8 mouse cellular contexts compared by ENCODE assay signal in genomic region chr19:42380981-42381373, GRCm38 (mm10). TPM values are rescaled to one million over a fixed set of nuclear protein-coding genes. Genes with fewer than 3 reads are reported as not detected.
A peak's percentile ranks its signal among the peaks of the same experiment; 100 is the strongest.
DNase-seq lines count a peak whose midpoint lies in the region; ATAC-seq lines count a peak whose summit lies in the region.

No protein-coding gene starts in this region.

- no peaks in the 10 kb centered on the region for H3K4me1 ChIP-seq in kidney, embryonic 14.5 days (ENCODE audit: control insufficient read depth, insufficient read depth, low read length)
- H3K4me1 ChIP-seq in hindbrain, embryonic 11.5 days (replicated peaks; ENCODE audit: control insufficient read depth, insufficient read depth, low read length) = 0 out of 2 replicates have a peak, but pooled peaks cover 4% of the 10 kb centered on the region
- H3K4me1 ChIP-seq in midbrain, embryonic 16.5 days (ENCODE audit: control insufficient read depth, insufficient read depth, low read length) = peaks cover 21% of the 10 kb centered on the region

- peak overlapping the region; percentile 17; the same call in 1 of the 2 replicates for H3K4me3 ChIP-seq in kidney, embryonic 14.5 days (ENCODE audit: low read length)
- peak overlapping the region; percentile 35 for H3K4me3 ChIP-seq in hindbrain, embryonic 11.5 days (ENCODE audit: low read depth, low read length)
- peak overlapping the region; percentile 15 for H3K4me3 ChIP-seq in midbrain, embryonic 16.5 days (ENCODE audit: low read depth, low read length)

- H3K4me2 ChIP-seq in kidney, embryonic 14.5 days (replicated peaks; ENCODE audit: low read depth, low read length) = peak overlapping the region; percentile 37
- peak overlapping the region; percentile 64 for H3K4me2 ChIP-seq in hindbrain, embryonic 11.5 days (replicated peaks; ENCODE audit: low read depth, low read length)
- peak overlapping the region; percentile 50 for H3K4me2 ChIP-seq in midbrain, embryonic 16.5 days (ENCODE audit: low read length)

- H3K27ac ChIP-seq in kidney, embryonic 14.5 days (ENCODE audit: low read depth, low read length) = no peak overlapping the region
- H3K27ac ChIP-seq in hindbrain, embryonic 11.5 days (ENCODE audit: low read depth, low read length) = no peak overlapping the region; the same call in 1 of the 2 replicates
- peak overlapping the region; percentile 80 for H3K27ac ChIP-seq in midbrain, embryonic 16.5 days (ENCODE audit: low read length)

- no peaks in the 10 kb centered on the region for H3K36me3 ChIP-seq in kidney, embryonic 14.5 days (ENCODE audit: control insufficient read depth, insufficient read depth, low read length)
- no peaks in the 10 kb centered on the region for H3K36me3 ChIP-seq in hindbrain, embryonic 11.5 days (ENCODE audit: control insufficient read depth, insufficient read depth, low read length)
- no peaks in the 10 kb centered on the region for H3K36me3 ChIP-seq in midbrain, embryonic 16.5 days (ENCODE audit: control insufficient read depth, insufficient read depth, low read length)

- H3K27me3 ChIP-seq in kidney, embryonic 14.5 days (ENCODE audit: control insufficient read depth, insufficient read depth, low read length) = peaks cover 18% of the 10 kb centered on the region
- H3K27me3 ChIP-seq in hindbrain, embryonic 11.5 days (ENCODE audit: control insufficient read depth, insufficient read depth, low read length) = peaks cover 4% of the 10 kb centered on the region; the same call in 1 of the 2 replicates
- H3K27me3 ChIP-seq in midbrain, embryonic 16.5 days (ENCODE audit: control insufficient read depth, insufficient read depth, low read depth, low read length) = peaks cover 3% of the 10 kb centered on the region; the same call in 1 of the 2 replicates

- H3K9me3 ChIP-seq in kidney, embryonic 14.5 days (ENCODE audit: control insufficient read depth, low read length) = no peaks in the 10 kb centered on the region
- no peaks in the 10 kb centered on the region for H3K9me3 ChIP-seq in hindbrain, embryonic 11.5 days (ENCODE audit: control insufficient read depth, low read length)
- no peaks in the 10 kb centered on the region for H3K9me3 ChIP-seq in midbrain, embryonic 16.5 days (replicated peaks; ENCODE audit: control insufficient read depth, low read length, poor library complexity, severe bottlenecking)

- WGBS in kidney, embryonic 14.5 days = under 1% methylated on average over 13 of the region's 13 CpGs
- WGBS in hindbrain, embryonic 11.5 days = 0% methylated on average over 13 of the region's 13 CpGs
- WGBS in midbrain, embryonic 16.5 days = 4% methylated on average over 13 of the region's 13 CpGs

- H3K9ac ChIP-seq in kidney, embryonic 14.5 days (ENCODE audit: low read depth, low read length) = no peak overlapping the region
- H3K9ac ChIP-seq in hindbrain, embryonic 11.5 days (ENCODE audit: low read depth, low read length) = peak overlapping the region; percentile 47
- peak overlapping the region; percentile 32 for H3K9ac ChIP-seq in midbrain, embryonic 16.5 days (ENCODE audit: low read depth, low read length)

- DNase-seq in kidney, adult 18-20 months = no peak
- DNase-seq in embryo, embryonic 10.5 days (ENCODE audit: low spot score) = peak; percentile 71
- DNase-seq in hindbrain, embryonic 11.5 days (ENCODE audit: low spot score) = peak; percentile 66
- no peak for DNase-seq in frontal cortex, postnatal 10 days (ENCODE audit: low spot score in 2 of 2)
- DNase-seq in urinary bladder, postnatal 36 days (ENCODE audit: low spot score in 2 of 2) = no peak
- no peak for DNase-seq in urinary bladder, postnatal 10 days (ENCODE audit: low spot score)

- ATAC-seq in kidney, embryonic 14.5 days (ENCODE audit: low FRiP score, low TSS enrichment) = no peak
- peak; percentile 73 for ATAC-seq in hindbrain, embryonic 11.5 days (ENCODE audit: low FRiP score)
- peak; percentile 44; the same call in 1 of the 2 replicates for ATAC-seq in midbrain, embryonic 16.5 days

RNA-seq across cellular contexts. Expression of gene Crtac1, which starts 50.6 kb away (rescaled TPM):
- 5.7 and 6.3 TPM in 2 replicates for polyA plus RNA-seq in kidney, embryonic 14.5 days (2014; fragmentation: Nextera tagmentation; extraction: Ambion mirVana)
- polyA plus RNA-seq in hindbrain, embryonic 11.5 days (2014; fragmentation: Nextera tagmentation; extraction: Ambion mirVana) = 12.1 and 13.0 TPM in 2 replicates
- 26.0 and 34.0 TPM in 2 replicates for polyA plus RNA-seq in midbrain, embryonic 16.5 days (2015; fragmentation: Nextera tagmentation; extraction: Ambion mirVana)

Comparison
In these comparisons a context has a peak if more than half of its experiments do, and no peak if none do; other contexts are left out.
1. DNase-seq: peak in embryo, embryonic 10.5 days (single experiment) and hindbrain, embryonic 11.5 days (single experiment); none in kidney, adult 18-20 months (single experiment), frontal cortex, postnatal 10 days (0 of 2), urinary bladder, postnatal 36 days (0 of 2) and urinary bladder, postnatal 10 days (single experiment).
2. Peak in every context shown above with its lines, with median percentiles within 50 percentile points of each other: H3K4me2 ChIP-seq and H3K4me3 ChIP-seq.